Mouse (Mus musculus) right cerebral cortex, postnatal 25 days (tissue): ENCODE results near the gene Ovgp1.
"Not testable (repeated sequence)": the region's sequence is repeated elsewhere in the genome, so short reads cannot be mapped to it uniquely, and the experiment has no call there.

Source experiments
- DNase-seq: peaks from one replicate; pipeline ENCODE4 v3.0.0; 2022

Ovgp1 gene

DNA sequence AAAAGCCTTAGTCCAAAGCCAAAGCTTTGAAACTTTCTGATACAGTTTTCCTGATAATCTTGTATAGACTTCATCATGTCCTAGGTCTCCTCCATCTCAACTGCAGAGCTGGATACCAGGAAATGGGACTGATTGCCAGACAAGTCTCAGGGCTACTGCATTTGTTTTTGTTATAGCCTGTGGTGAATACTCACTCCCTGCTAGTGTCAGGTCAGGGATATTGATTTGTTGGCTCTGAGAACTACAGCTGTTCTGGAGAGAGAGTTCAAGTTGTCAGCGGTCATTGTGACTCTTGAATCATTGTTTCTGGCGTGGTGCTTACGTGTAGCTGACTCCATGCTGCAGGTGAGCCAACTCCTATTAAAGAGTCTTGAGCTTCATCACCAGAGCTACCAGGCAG, at the start of gene Ovgp1:
Gene Ovgp1, plus strand, starts transcription at position 301 of the 400 bp plus-strand sequence.
- DNase-seq: no peak

DNA sequence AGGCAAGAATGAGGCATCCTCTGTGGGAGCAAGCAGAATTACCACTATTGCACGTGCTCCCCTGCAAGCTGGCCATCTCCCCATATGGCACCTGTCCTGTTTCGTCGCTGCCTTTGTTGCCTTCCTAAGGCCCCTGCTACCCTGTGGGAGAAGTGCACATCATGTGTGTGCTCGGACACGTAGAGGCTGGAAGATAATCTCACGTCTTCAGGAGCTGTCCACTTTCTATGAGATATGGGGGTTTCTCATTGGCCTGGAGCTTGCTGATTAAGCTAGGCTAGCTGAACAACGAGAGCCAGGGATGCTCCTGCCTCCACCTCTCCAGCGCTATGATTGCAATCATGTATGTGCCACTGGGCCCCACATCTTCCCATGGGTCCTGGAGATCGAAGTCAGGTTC, 48.9 kb upstream of the Ovgp1 start:
- DNase-seq: no peak

DNA sequence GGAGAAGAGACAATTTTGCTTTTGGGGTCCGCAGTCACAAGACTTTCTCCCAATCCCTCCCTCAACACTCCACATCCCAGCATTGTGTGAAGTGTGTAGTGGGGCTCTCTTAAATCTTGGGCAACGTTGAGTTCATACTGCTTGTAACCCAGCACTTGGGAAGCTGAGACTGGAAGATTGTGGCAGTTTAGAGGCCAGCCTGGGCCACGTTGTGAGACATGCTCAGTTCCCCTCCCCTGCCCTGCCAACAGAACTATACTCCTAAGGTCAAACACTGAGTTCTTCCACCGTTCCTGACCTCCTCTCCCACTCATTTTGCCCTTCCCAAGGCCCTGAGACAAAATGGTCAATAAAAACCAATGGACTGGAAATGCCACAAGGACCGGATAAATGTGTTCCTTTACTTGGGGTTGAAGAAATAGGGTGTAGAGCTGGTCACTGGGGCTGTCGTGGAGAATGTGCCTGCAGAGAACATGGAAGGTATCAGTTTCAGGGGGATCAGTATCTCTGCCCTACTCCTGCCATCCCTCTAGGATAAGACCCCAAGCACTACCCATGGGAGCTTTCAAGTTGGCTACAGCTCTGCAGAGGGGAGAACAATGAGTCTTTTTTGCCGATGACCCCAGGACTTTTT, 45.8 kb upstream of the Ovgp1 start:
- DNase-seq: no peak

DNA sequence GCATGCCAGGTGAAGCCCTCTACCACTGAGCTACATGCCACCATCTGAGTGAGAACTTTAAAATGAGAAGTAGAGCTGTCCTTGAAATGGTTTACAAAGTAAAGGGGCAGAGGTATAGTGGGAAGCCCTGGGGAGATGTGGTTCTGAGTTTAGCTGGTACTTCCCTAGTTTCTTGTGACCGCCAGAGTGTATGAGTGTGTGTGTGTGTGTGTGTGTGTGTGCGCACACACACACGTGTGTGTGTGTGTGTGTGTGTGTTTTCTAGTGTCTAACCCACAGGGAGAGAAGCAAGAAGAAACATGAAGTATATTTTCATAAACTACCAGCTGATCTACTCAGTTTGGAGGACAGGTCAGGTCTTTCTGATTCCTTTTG, 45.3 kb upstream of the Ovgp1 start:
- DNase-seq: no peak

DNA sequence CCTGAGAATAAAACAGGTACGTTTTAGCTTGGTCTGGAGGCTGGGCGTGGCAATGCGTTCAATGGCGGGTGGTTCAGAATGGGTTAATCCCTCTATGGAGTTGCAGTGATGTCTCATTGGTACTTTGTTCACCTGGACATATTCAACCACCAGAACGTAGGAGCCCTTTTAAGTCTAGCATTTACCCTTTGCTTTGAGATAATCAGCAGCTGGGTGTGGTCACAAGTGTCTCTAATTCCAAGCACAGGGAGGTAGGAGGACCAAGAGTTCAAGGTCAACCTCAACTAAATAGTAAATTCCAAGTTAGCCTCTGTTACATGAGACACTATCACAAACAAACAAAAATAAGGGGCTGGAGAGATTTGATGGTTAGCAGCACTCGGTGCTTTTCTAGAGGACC, 44.7 kb upstream of the Ovgp1 start:
- no peak for DNase-seq

DNA sequence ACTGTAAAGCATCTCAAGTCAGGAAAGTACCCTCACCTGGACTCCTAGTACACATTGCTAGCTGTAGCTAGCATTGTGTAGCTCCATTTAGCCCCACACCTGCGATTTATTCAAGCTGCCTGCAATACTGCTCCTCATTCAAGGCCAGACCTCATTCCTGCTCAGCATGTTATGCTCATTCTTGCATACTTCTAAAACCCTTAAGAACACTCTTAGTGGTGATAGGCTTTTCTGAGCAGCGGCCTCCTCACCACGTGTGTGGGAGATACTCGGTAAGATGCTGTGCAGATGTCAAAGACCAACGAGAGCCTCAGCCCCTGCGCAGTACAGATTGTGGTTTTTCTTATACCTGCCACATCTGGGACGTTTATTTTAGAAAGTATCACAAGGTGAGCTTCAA, 43.7 kb upstream of the Ovgp1 start:
- DNase-seq: no peak

DNA sequence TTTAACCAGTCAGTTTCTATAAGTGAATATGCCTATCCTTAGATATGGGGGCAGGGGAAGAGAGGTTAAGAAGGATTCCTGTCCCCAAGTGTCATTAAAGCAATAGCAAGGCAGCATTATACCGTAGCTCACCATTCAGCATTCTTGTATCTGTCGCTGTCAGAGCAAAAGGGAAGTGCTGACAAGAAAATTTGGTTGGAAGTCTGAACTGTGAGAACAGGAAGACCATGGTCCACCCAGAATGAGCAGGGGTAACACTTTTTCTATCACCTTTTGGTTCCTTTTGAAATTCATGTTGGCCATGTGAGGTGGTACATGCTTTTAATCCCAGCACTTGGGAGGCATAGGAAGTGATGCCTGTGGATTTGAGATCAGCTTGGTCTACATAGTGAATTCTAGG, 42.4 kb upstream of the Ovgp1 start:
- DNase-seq: no peak

DNA sequence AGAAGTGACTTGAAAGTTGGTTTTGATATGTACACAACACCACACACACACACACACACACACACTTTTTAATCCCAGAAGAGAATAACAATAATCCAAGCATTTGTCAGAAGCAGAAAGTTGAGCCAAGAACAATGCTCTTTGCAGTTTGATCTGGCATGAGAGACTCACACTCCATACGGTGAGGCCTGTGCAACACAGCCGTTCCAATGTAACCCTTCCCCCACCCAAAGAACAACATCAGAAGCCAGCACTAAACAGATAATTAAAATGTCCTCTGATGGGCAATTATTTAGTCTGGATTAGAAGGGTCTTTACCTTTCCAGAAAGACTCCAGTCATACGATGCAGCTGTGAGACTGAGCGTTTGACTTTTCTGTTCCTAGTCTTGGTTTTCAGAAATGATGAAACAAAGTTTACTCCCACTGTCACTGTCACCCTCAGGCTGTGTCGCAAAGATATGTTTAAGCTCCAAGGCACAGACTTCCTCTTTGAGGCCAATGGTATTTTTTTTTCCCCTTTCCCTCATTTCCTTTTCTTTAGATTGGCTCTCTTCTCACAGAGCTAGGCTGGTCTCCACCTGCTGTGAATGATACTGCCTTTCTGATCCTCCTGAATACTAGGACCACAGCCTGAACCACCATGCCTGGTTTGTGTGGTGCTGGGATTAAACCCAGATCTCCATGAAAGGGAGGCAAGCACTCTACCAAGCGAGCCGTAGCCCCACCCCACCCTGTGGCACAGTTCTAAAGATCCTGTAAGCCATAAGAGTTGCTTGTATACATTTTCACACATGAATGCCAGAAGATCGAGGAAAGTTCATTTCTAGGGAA, 41.1 kb upstream of the Ovgp1 start, which contains the start of gene I830077J02Rik:
Gene I830077J02Rik, minus strand, starts transcription at position 425 of the 832 bp plus-strand sequence.
- no peak for DNase-seq

DNA sequence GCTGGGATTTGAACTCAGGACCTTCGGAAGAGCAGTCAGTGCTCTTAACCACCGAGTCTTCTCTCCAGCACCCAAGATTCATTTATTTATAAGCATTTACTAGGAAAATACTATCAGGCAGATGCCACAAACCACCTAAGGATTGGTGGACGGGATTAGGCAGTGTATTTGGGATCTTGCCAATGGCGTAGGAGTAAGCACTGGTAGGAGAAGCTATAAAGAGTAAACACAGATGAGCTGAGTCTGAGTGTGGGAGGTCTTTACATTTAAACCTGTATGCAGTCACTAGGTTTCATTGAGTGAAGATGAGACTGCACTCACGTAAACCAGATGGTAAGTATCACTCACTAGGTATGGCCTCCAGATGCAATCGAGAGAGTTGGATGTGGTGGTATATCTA, 39.6 kb upstream of the Ovgp1 start:
- no peak for DNase-seq

DNA sequence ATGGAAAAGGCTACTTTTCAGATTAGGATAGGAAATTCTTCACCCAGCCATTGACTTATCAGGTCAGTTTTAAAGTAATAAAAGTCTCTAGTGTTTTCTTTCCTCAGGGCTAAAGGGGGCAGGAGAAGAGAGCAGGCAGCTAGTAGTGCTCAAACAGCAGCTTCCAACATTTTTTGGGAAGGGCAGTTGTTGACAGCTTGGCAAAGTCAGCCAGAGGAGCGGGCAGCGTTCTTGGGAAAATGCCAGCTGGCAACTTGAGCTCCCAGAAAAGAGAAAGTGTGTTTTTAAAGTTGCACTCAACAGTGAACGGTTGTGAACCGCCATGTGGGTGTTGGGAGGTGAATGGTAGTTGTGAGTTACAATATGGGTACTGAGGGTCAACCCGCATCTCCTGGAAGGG, 38.5 kb upstream of the Ovgp1 start:
- no peak for DNase-seq

DNA sequence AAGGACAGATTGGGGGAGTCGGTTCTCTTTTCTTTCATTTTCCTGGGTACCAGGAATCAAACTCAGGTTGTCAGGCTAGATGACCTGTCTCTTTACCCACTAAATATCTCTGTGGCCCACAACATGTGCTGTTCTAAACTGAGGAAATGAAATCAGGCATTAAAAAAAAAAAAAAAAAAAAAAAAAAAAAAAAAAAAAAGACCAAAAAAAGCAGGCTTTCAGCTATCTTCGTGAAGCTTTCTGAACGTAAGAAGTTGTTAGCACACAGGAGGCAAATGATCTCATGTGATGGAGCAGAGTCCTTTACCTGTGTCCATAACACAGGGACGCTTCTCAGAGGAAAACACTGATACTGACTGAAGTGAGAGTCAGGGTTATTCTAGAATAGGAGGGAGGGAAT, 37.4 kb upstream of the Ovgp1 start:
- no peak for DNase-seq

DNA sequence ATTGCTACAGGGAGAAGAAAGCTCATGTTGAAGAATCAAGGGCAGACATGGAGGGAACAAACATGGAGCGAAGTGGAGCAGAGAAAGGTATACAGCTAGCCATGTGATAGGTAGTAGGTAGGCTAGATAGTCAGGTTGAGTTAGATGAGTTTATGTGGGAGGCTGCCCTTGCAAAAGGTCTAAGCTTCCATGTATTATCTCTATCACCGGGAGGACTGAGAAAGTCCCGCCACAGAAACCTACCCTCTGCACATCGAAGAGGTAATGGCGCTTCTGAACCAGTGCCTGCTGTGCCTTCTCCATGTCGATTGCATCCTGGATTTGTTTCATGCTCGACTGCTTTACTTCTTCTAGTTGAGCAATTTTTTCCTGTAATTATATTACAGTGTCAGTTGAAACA, 22.2 kb upstream of the Ovgp1 start:
- no peak for DNase-seq

DNA sequence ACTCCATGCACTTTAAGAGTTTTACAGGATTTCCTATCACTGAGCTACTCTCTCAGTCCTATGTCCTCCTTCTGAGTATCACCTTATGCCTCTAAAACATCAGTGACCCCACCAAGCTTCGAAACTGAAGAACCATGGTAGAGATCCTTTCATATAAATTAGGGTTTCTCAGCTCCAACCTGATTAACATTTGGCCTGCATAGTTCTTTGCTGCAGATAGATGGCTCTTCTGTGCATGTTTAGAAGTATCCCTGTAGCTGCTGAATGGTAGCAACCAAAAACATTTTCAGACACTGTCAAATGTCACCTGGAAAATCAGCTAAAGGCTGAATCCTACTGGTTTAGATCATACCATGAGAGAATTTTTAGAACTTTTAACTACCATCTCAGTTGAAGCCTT, 16.3 kb upstream of the Ovgp1 start:
- no peak for DNase-seq

DNA sequence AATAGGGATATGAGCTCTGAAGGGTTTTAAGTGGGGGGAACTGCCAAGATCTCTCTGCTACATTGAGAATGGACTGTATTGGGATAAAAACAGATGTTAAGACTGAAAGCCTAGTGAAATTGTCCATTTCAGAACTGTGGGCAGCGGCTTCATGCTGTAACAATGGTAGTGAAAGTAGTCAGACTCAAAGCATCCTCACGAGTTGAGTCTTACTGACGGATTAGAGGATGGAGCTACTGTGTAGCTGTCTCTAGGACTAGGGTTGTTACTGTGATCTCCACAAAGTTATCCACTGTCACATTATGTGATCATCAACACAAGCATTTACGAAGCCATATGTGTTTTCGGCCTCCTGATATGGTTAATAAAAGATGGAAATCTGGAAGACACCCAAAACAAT, 15.3 kb upstream of the Ovgp1 start:
- DNase-seq: no peak

DNA sequence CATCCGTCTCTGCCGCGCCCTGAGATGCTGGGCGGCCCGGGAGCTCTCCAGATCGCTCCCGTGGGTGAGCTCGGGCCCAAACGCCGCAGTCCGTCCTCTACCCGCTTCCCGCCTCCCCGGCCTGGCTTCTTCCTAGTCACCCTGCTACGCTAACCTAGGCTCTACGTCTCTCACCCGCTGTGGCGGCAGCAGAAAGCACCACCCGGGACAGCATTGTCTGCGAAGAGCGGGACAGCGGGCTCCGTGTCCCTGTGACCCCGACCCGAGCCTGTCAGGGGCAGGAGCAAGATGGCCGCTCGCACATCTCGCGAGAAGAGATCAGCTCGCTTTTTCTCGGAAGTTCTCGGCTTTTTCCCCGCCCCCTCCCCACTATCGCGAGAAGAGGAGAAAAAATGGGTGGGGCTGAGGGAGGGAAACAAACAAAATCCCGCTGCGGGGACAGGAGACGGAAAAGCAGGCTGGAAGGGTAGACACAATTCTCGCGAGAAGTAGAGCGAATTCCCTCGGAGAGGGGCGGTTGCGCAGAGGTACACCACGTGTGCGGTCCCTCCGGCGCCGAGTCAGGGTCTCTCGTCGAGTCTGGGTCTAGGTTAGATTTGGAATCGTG, 14.4 kb upstream of the Ovgp1 start, which contains the start of gene Wdr77:
Gene Wdr77, plus strand, starts transcription at position 396 of the 607 bp plus-strand sequence.
- DNase-seq: peak; percentile 93

DNA sequence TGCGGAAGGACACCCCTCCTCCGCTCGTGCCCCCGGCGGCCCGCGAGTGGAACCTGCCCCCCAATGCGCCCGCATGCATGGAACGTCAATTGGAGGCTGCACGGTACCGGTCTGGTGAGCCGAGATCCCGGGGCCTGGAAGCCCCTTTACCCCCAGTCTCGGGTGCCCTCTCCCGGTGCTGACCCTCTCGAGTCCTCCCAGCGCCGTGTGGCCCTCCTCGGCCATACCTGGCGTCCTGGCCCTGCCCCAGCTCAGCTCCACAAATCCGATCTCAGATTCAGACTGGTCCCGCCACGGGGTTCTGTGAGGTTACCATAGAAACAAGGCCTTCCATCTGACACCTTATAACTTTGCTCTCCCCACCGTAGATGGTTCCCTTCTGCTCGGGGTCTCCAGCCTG, 13.9 kb upstream of the Ovgp1 start:
- no peak for DNase-seq

DNA sequence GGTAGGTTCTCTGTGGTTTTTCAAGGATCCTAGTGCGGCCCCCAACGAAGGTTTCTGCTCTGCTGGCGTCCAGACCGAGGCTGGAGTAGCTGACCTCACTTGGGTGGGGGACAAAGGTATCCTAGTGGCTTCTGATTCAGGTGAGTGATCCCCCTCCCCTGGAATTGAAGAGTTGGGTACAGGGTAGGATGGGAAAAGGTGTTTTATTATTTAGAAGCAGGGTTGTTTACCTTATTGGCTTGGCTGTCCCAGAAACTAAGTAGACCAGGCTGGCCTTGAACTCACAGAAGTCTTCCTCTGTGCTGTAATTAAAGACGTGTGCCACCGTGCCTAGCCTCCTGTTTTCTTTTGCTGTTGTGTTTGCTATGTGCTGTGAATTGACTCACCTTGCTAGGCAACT, 13.5 kb upstream of the Ovgp1 start, which contains the start of gene Atp5f1:
Gene Atp5f1, minus strand, starts transcription at position 101 of the 400 bp plus-strand sequence.
- DNase-seq: no peak

DNA sequence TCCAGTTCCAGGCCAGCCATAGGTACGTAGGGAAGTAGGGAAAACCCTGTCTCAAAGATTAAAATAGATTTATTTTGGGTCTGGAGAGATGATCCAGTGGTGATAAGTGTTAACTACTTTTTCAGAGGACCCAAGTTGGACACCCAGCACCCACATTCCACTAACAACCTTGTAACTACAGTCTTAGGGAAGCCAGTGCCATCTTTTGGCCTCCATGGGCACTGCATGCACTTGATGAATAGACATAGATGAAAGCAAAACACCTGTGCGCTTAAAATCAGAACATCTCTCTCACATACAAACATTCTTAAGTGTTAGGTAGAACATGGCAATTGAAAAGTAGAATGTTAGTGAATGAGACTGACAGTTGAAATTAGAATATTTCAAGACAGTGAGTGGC, 12.8 kb upstream of the Ovgp1 start:
- no peak for DNase-seq

DNA sequence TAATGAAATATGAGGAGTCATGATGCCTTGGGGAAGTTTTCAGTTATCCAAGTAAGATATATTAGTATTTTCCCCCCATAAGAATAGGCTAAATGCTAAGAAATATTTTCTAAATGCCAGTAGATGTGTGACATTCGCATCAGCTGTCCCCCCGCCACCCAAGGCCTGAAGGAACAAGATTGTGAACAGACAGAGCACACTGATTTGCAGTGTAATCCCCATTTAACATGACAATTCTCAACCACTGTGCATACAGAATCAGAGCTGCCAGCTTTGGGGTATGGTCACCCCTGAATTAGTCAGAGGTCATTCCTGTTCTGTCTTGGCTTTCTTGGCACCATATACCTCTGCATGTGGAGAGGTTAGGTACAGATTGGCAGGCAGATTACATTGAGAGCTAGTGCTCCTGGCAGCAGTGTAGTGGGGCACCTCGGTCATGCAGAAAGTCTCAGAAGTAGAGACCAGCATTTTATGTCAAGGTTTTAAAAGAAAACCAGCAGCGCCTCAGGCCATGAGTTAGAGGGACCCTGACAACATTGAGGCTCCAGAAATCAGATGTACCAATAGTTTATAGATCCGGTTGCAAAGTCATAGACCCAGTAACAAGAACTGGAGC, 1.6 kb upstream of the Ovgp1 start:
- no peak for DNase-seq

DNA sequence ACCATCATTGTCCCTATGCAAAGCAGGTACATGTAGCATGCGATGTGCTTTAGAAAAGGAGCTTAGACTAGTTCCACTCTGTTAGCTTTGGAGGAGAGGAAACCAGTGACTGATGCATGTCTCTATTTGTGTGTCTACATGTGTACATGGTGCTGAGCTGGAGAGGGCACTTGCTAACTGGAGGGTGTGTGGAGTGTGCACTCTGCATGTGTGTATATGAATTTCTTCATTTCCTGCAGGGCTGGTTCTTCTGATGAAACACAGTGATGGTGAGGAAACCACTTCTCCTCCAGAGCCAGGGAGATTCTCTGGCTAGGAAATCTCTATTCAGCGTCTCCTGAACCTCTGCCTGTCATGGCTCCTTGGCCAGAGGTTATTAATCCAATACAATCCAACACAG, 663 bp downstream of the Ovgp1 start:
- DNase-seq: no peak

DNA sequence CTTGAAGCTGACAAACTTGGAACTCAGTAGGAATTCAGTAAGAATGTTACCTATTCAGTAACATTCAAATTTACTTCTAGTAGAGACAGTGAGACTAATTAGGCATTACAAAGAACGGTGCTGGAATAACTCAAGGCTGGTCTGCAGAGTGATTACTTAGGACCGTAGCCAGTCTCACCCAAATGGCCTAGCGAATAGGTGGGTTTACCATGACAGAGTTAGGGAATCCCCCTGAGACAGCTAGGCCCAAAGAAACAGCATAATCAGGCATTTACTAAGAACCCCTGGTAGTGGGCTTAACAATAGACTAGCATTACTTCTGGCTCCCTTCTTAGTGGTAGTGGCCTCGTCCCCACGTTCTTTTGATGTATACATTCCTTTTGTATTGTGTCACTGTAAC, 16.1 kb downstream of the Ovgp1 start:
- not testable (repeated sequence) for DNase-seq

DNA sequence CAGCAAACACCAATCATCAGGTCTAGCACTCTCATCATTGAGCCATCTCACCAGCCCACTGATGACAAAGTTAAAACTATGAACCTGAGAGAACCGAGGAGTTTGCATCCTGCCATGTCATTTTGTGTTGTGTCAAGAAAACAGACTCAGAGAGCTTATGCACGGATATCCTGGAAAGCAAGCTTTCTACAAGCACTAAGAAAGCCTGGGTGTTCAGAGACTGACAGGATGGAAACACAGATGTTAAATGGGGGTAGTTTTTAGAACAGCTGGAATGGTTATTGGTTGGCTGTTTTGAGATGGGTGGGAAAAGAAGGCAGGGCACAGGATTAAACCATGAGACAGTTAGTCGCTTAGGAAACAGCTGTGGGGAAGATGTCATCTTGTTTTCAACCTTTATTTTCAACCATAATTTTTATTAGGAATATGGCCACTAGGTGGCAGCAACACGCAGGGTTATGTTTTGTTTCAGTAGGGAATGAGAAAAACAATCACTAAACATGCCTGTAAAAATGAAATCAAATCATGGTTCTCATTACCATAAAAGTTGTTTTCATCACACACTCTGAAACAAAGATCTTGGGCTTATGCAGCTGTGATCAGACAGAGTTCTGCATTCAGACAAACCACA, 18.3 kb downstream of the Ovgp1 start:
- DNase-seq: no peak

DNA sequence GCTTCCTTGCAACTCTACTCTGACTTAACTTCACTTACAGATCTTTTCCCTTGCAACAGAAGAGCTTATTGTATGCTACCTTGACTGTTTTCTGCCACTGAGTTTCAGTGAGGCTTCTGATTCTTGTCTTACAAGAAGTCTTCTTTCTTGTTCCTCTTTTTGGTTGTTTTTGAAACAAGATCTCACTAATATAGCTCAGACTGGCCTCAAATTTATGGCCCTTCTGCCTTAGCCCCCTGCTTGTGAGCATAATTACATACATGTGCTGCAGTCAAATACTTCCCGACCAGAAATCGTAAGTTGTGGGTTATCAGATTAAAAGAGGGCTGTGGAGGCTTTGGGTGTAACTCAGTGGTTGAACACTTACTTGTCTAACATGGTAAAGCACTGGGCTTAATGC, 21.2 kb downstream of the Ovgp1 start:
- DNase-seq: no peak
